Mouse (Mus musculus): Measurements from ENCODE around the gene Car4. TPM values are rescaled to one million over a fixed set of nuclear protein-coding genes. Genes with fewer than 3 reads are reported as not detected.

Gene Car4
- total RNA-seq, 2 experiments from 2014 or later: 63.6 to 82.3 TPM

- DNase-seq: no peak
- intact Hi-C loops (cut with DNase I): loop anchor here (2.0 kb wide), 1 partner anchor 20 kb away; no protein-coding TSS in a partner anchor
These were observed 1.2 kb upstream of the Car4 start for GRCm38 (mm10) chr11:84956400-84956799.

GRCm38 (mm10) chr11:84957171-84957570 lies 415 bp upstream of the Car4 start:
- intact Hi-C loops (cut with DNase I): loop anchor here (2.0 kb wide), 1 partner anchor 20 kb away; no protein-coding TSS in a partner anchor
- DNase-seq: no peak

- DNase-seq: no peak
- intact Hi-C loops (cut with DNase I): no loop called here
These were observed 665 bp downstream of the Car4 start for GRCm38 (mm10) chr11:84958271-84958630.

GRCm38 (mm10) chr11:84959181-84959580 lies 1.6 kb downstream of the Car4 start:
- intact Hi-C loops (cut with DNase I): no loop called here
- no peak for DNase-seq

GRCm38 (mm10) chr11:84959701-84960181 lies 2.2 kb downstream of the Car4 start:
- DNase-seq: peak; percentile 51 to 56

GRCm38 (mm10) chr11:84960291-84960690 lies 2.7 kb downstream of the Car4 start:
- intact Hi-C loops (cut with DNase I): no loop called here
- DNase-seq: no peak

More at GRCm38 (mm10) chr11:84959701-84960181, 2.2 kb downstream of the Car4 start:
- intact Hi-C loops (cut with DNase I): no loop called here

- intact Hi-C loops (cut with DNase I): no loop called here
- DNase-seq: no peak
These were observed 3.2 kb downstream of the Car4 start for GRCm38 (mm10) chr11:84960780-84961179.

GRCm38 (mm10) chr11:84961571-84961970 lies 4.0 kb downstream of the Car4 start:
- intact Hi-C loops (cut with DNase I): no loop called here
- DNase-seq: no peak

- intact Hi-C loops (cut with DNase I): no loop called here
- no peak for DNase-seq
These were observed 5.0 kb downstream of the Car4 start for GRCm38 (mm10) chr11:84962536-84962935.

GRCm38 (mm10) chr11:84963556-84963955 lies 6.0 kb downstream of the Car4 start:
- DNase-seq: no peak
- intact Hi-C loops (cut with DNase I): no loop called here

- no peak for DNase-seq
- intact Hi-C loops (cut with DNase I): no loop called here
These were observed 9.1 kb downstream of the Car4 start for GRCm38 (mm10) chr11:84966696-84967095.

- DNase-seq: no peak
- intact Hi-C loops (cut with DNase I): no loop called here
These were observed 9.5 kb downstream of the Car4 start for GRCm38 (mm10) chr11:84967113-84967512.

GRCm38 (mm10) chr11:84968309-84968708 lies 10.7 kb downstream of the Car4 start:
- intact Hi-C loops (cut with DNase I): no loop called here

GRCm38 (mm10) chr11:84968775-84969174 lies 11.2 kb downstream of the Car4 start:
- intact Hi-C loops (cut with DNase I): no loop called here
- peak; percentile 66 to 78 for DNase-seq

More at GRCm38 (mm10) chr11:84968309-84968708, 10.7 kb downstream of the Car4 start:
- no peak for DNase-seq

- intact Hi-C loops (cut with DNase I): no loop called here
- no peak for DNase-seq
These were observed 14.5 kb downstream of the Car4 start for GRCm38 (mm10) chr11:84972067-84972466.

- intact Hi-C loops (cut with DNase I): no loop called here
- no peak for DNase-seq
These were observed 16.1 kb downstream of the Car4 start for GRCm38 (mm10) chr11:84973661-84974060.

GRCm38 (mm10) chr11:84974582-84974981 lies 17.0 kb downstream of the Car4 start:
- DNase-seq: no peak
- intact Hi-C loops (cut with DNase I): no loop called here

- DNase-seq: no peak
- intact Hi-C loops (cut with DNase I): loop anchor here (2.0 to 5.0 kb wide), 2 partner anchors 20 to 34 kb away; partner anchors contain the start of gene Car4
These were observed 19.1 kb downstream of the Car4 start for GRCm38 (mm10) chr11:84976706-84977105.

GRCm38 (mm10) chr11:84977385-84977952 lies 19.9 kb downstream of the Car4 start:
- intact Hi-C loops (cut with DNase I): loop anchor here (2.0 to 5.0 kb wide), 2 partner anchors 21 to 35 kb away; partner anchors contain the start of gene Car4
- peak; percentile 65 to 66 for DNase-seq

GRCm38 (mm10) chr11:84978113-84978512 lies 20.5 kb downstream of the Car4 start:
- intact Hi-C loops (cut with DNase I): loop anchor here (1.0 to 5.0 kb wide), 2 partner anchors 36 to 60 kb away; no protein-coding TSS in a partner anchor
- DNase-seq: peak; percentile 45 to 64

GRCm38 (mm10) chr11:84979351-84979750 lies 21.8 kb downstream of the Car4 start:
- DNase-seq: no peak
- intact Hi-C loops (cut with DNase I): loop anchor here (5.0 kb wide), 1 partner anchor 37 kb away; no protein-coding TSS in a partner anchor

GRCm38 (mm10) chr11:84980697-84981096 lies 23.1 kb downstream of the Car4 start:
- intact Hi-C loops (cut with DNase I): no loop called here
- DNase-seq: no peak

All from heart, postnatal 14 days (tissue).